Mouse (Mus musculus) heart, adult 18-20 months (tissue): ENCODE measurements around the gene Gpbar1. TPM values are rescaled to one million over a fixed set of nuclear protein-coding genes. Genes with fewer than 3 reads are reported as not detected.
"Not testable (repeated sequence)": the region's sequence is repeated elsewhere in the genome, so short reads cannot be mapped to it uniquely, and the experiment has no call there.

Experiments used
- DNase-seq, 2 experiments: peaks; one replicate each; pipeline ENCODE4 v3.0.0; 2021 to 2022; ENCODE audit warnings: mixed read lengths in 1 of 2
- total RNA-seq, 2 experiments: library from RNA; stranded (reverse); gene quantifications; 2 replicates each; pipeline ENCODE4 v1.2.3; 2021

Gene Gpbar1
- total RNA-seq, 2 experiments from 2014 or later = not detected

DNA sequence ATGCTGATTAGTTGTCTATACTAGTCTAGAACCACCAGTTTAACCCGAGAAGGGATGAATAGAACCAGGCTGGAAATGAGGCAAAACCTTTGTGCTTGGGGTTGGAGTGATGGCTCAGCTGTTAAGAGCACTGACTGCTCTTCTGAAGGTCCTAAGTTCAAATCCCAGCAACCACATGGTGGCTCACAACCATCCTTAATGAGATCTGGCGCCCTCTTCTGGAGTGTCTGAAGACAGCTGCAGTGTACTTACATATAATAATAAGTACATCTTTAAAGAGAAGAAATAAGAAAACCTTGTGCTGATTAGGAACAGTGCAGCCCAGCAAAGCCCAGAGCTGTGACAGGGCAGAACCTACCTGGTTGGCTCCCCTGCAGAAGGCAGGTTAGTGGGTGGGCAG lies 48.6 kb downstream of the Gpbar1 start:
- not testable (repeated sequence) for DNase-seq

Other genes starting within 250 kb of the Gpbar1 start
- gene Tns1, start 154.1 kb upstream of the Gpbar1 start, total RNA-seq = 100 to 1,000 TPM; 636 to 666 TPM
- under 1 TPM; 0.84 to 0.95 TPM for gene Rufy4, start 153.0 kb upstream of the Gpbar1 start, total RNA-seq
- gene Cxcr2, start 124.6 kb upstream of the Gpbar1 start, total RNA-seq = under 1 TPM in 1 of 2 experiments, not detected in 1; 0.44 TPM
- gene Cxcr1, start 83.9 kb upstream of the Gpbar1 start, total RNA-seq = not detected
- 100 to 1,000 TPM; 141 to 153 TPM for gene Arpc2, start 42.5 kb upstream of the Gpbar1 start, total RNA-seq
- gene Aamp, start 6.2 kb downstream of the Gpbar1 start, total RNA-seq = 100 to 1,000 TPM in 1 of 2 experiments, 10 to 100 TPM in 1; 99.8 to 102 TPM
- gene Pnkd, start 6.4 kb downstream of the Gpbar1 start, total RNA-seq = 100 to 1,000 TPM; 138 to 151 TPM
- 10 to 100 TPM; 40.2 to 46.3 TPM for gene Tmbim1, start 27.1 kb downstream of the Gpbar1 start, total RNA-seq
- gene Catip, start 83.6 kb downstream of the Gpbar1 start, total RNA-seq = under 1 TPM in 1 of 2 experiments, not detected in 1; 0.44 TPM
- 1 to 10 TPM; 5.3 to 5.4 TPM for gene Slc11a1, start 96.6 kb downstream of the Gpbar1 start, total RNA-seq
- gene Ctdsp1, start 113.0 kb downstream of the Gpbar1 start, total RNA-seq = 100 to 1,000 TPM; 107 to 116 TPM
- gene Vil1, start 130.8 kb downstream of the Gpbar1 start, total RNA-seq = 1 to 10 TPM; 1.2 to 1.5 TPM
- 10 to 100 TPM; 12.6 to 13.0 TPM for gene Cnot9, start 227.5 kb downstream of the Gpbar1 start, total RNA-seq